Mouse (Mus musculus) intestine, embryonic 16.5 days (tissue): Measurements from ENCODE around the gene Cxcl14. TPM values are rescaled to one million over a fixed set of nuclear protein-coding genes. Genes with fewer than 3 reads are reported as not detected.

ENCODE experiments used
- ATAC-seq: fragments of 200-750 bp; cut with Nextera tagmentation; 2 replicates; pipeline ENCODE4 v1.8.0; 2017; ENCODE audit warnings: moderate TSS enrichment, moderate library complexity
- H3K27ac ChIP-seq: fragments of 300-500 bp; sonication (generic); 2 replicates; pipeline ENCODE4 v1.5.1; 2014; ENCODE audit warnings: mild to moderate bottlenecking, low read length
- H3K27me3 ChIP-seq: fragments of 300-500 bp; sonication (generic); replicated peaks from 2 replicates; pipeline ENCODE4 v1.6.1; 2014; ENCODE audit warnings: low read length, control low read depth, mixed read lengths; ENCODE audit not compliant: control insufficient read depth, insufficient read depth
- H3K36me3 ChIP-seq: fragments of 300-500 bp; sonication (generic); 2 replicates; pipeline ENCODE4 v1.6.1; 2014; ENCODE audit warnings: low read length, control low read depth; ENCODE audit not compliant: control insufficient read depth, insufficient read depth
- H3K4me1 ChIP-seq: fragments of 300-500 bp; sonication (generic); 2 replicates; pipeline ENCODE4 v1.6.1; 2014; ENCODE audit warnings: low read length, control low read depth, mixed read lengths; ENCODE audit not compliant: control insufficient read depth, insufficient read depth
- H3K4me2 ChIP-seq: fragments of 300-500 bp; sonication (generic); 2 replicates; pipeline ENCODE4 v1.6.1; 2014; ENCODE audit warnings: low read depth, low read length, control low read depth
- H3K4me3 ChIP-seq: fragments of 300-500 bp; sonication (generic); 2 replicates; pipeline ENCODE4 v1.5.1; 2014; ENCODE audit warnings: mild to moderate bottlenecking, low read length
- H3K9ac ChIP-seq: fragments of 300-500 bp; sonication (generic); 2 replicates; pipeline ENCODE4 v1.6.1; 2014; ENCODE audit warnings: low read depth, low read length
- H3K9me3 ChIP-seq: fragments of 300-500 bp; sonication (generic); 2 replicates; pipeline ENCODE4 v1.6.1; 2016; ENCODE audit warnings: low read length, control low read depth; ENCODE audit not compliant: control insufficient read depth
- WGBS: fragments of 180-500 bp; shearing (Covaris S2); extraction: QIAGEN DNeasy Blood & Tissue Kit; methylation state at CpG from one replicate; pipeline ENCODE4 v1.1.7; 2014; 5-methylcytosine and 5-hydroxymethylcytosine counted together
- polyA plus RNA-seq: library from polyadenylated mRNA; unstranded; fragments of >200 nt; fragmentation: Nextera tagmentation; extraction: Ambion mirVana; gene quantifications from 2 replicates; pipeline ENCODE4 v1.2.1, GENCODE M21; 2015

Gene Cxcl14
- polyA plus RNA-seq, 1 experiment from 2014 or later, result 8.8 TPM

- Histone ChIP-seq H3K4me1 (peaks cover 11% of the 10 kb centered on the region; the same call in 1 of the 2 replicates), H3K27ac (no peak overlapping the region), H3K4me3 (no peak overlapping the region), H3K4me2 (no peak overlapping the region), H3K9me3 (no peaks in the 10 kb centered on the region), H3K9ac (no peak overlapping the region), H3K27me3 (peaks cover 39% of the 10 kb centered on the region), H3K36me3 (no peaks in the 10 kb centered on the region)
- WGBS, result 92% methylated on average over 11 of the region's 11 CpGs
- no peak for ATAC-seq
These were observed 3.0 kb upstream of the Cxcl14 start for GRCm38 (mm10) chr13:56299336-56299735.

DNA sequence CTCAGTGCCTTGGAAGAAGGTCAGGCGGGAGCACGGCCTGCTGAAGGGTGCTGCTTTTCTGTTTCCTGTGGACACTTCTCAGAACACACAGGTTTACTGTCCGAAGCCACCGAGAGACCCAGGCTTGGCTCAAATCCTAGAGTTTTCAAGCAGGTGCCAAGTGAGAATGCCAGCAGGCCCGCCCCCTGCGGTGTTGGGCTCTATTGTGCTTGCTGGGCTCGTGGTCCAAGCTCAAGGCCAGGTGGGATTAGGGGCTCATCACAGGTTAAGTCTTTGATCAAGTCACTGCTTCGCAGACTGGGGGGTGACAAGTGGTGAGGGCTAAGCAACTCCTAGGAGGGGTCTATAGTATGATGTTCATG lies 289 bp upstream of the Cxcl14 start:
- H3K9me3 ChIP-seq, result no peaks in the 10 kb centered on the region
- H3K4me1 ChIP-seq, result peaks cover 11% of the 10 kb centered on the region; the same call in 1 of the 2 replicates
- WGBS, result 6% methylated on average over 8 of the region's 8 CpGs
- peak overlapping the region; percentile 73 for H3K4me2 ChIP-seq
- H3K9ac ChIP-seq, result peak overlapping the region; percentile 54; the same call in 1 of the 2 replicates
- peaks cover 59% of the 10 kb centered on the region for H3K27me3 ChIP-seq
- ATAC-seq, result no peak
- H3K27ac ChIP-seq, result no peak overlapping the region
- H3K4me3 ChIP-seq, result peak overlapping the region; percentile 50
- no peaks in the 10 kb centered on the region for H3K36me3 ChIP-seq

DNA sequence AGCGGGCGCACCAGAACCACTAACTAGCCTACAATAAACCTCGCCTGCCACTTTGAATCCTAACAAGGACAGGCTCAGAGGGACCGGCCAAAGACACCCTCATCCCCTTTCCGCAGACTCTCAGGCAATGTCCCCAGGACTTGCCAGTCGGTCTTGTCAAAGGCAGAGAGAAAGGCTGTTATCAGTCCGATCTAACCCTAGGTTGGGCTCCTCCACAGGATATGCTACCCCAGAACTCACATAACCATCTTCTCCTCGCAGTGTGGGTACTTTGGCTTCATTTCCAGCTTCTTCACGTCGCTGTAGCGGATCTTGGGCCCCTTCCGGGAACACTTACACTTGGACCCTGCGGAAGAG lies 787 bp downstream of the Cxcl14 start:
- WGBS, result 9% methylated on average over 13 of the region's 13 CpGs
- H3K36me3 ChIP-seq, result no peaks in the 10 kb centered on the region
- H3K9ac ChIP-seq, result peak overlapping the region; percentile 54

DNA sequence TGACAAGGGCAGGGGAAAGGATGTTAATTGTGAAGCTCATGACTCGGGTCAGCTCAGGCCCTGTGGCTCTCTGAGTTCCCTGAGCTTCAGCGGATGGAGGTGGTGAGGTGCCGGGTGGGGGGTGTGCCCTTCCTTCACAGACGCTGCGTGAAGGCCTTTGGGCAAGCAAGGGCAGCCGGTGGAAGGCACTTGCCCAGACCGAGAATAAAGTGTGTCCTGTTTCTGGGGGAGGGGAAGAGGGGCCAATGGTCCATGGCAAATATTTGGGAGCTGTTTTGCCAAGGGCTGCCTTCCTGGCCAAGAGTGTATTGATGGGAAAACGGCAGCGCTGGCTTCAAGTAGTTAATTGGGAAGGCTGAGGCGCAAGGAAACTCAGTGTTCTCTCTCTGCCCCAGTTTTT lies 1.4 kb downstream of the Cxcl14 start:
- H3K9me3 ChIP-seq, result 0 out of 2 replicates have a peak, but pooled peaks cover 3% of the 10 kb centered on the region
- no peak overlapping the region for H3K4me2 ChIP-seq
- no peak overlapping the region for H3K27ac ChIP-seq
- peak overlapping the region; percentile 50; the same call in 1 of the 2 replicates for H3K4me3 ChIP-seq
- 14% methylated on average over 10 of the region's 10 CpGs for WGBS
- ATAC-seq, result no peak
- peaks cover 11% of the 10 kb centered on the region; the same call in 1 of the 2 replicates for H3K4me1 ChIP-seq
- H3K27me3 ChIP-seq, result peaks cover 60% of the 10 kb centered on the region
- H3K36me3 ChIP-seq, result no peaks in the 10 kb centered on the region
- H3K9ac ChIP-seq, result no peak overlapping the region

More for the DNA sequence above, 787 bp downstream of the Cxcl14 start:
- peaks cover 60% of the 10 kb centered on the region for H3K27me3 ChIP-seq
- H3K4me2 ChIP-seq, result peak overlapping the region; percentile 73
- peaks cover 11% of the 10 kb centered on the region; the same call in 1 of the 2 replicates for H3K4me1 ChIP-seq
- H3K27ac ChIP-seq, result no peak overlapping the region
- ATAC-seq, result no peak
- no peaks in the 10 kb centered on the region for H3K9me3 ChIP-seq
- H3K4me3 ChIP-seq, result peak overlapping the region; percentile 50

DNA sequence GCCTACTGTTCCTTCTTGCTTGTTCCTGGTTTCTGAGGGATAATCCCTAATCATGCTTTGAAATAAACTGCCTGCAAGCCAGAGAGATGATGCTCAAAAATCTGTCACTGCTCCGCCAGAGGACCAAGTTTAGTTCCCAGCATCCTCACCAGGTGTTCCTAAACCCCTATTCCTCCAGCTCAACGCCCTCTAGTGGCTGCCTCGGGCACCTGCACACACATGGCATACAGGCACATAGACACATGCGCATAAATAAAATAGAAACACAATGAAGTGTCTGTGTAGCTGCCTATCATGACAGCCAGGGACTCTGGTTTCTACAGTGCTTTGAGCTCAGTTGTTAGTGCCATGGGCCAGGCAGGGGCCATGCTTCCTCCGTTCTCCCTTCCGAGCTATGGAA lies 6.4 kb downstream of the Cxcl14 start:
- no peak for ATAC-seq
- H3K4me2 ChIP-seq, result no peak overlapping the region
- H3K36me3 ChIP-seq, result no peaks in the 10 kb centered on the region; the same call in 1 of the 2 replicates
- H3K9me3 ChIP-seq, result 0 out of 2 replicates have a peak, but pooled peaks cover 4% of the 10 kb centered on the region
- H3K27ac ChIP-seq, result no peak overlapping the region
- 80% methylated on average over 6 of the region's 6 CpGs for WGBS
- no peak overlapping the region for H3K4me3 ChIP-seq
- H3K27me3 ChIP-seq, result peaks cover 26% of the 10 kb centered on the region
- no peak overlapping the region for H3K9ac ChIP-seq
- no peaks in the 10 kb centered on the region for H3K4me1 ChIP-seq

DNA sequence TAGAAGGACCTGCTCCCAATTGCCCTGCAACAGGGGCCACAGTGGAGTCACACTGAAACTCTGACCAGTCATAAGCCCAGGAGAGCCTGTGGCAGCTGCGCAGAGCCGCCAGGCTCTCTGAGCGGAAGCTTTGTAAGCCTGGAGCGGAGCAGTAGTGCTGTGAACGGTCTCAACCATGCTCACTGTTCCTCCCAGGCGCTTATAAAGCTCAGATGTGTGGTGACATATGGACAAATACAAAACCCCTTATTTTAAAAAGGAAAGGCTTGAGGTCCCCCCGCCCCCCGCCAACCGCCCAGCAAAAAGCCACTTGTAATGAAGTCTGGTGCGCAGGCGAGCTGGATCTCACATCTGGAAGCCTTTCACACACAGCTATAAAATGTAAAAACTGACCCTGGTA lies 7.1 kb downstream of the Cxcl14 start:
- Histone ChIP-seq H3K27ac (no peak overlapping the region), H3K4me1 (no peaks in the 10 kb centered on the region), H3K9ac (no peak overlapping the region), H3K36me3 (no peaks in the 10 kb centered on the region; the same call in 1 of the 2 replicates), H3K4me3 (no peak overlapping the region), H3K9me3 (0 out of 2 replicates have a peak, but pooled peaks cover 4% of the 10 kb centered on the region), H3K4me2 (no peak overlapping the region), H3K27me3 (peaks cover 20% of the 10 kb centered on the region)
- ATAC-seq, result no peak
- WGBS, result 66% methylated on average over 11 of the region's 11 CpGs

DNA sequence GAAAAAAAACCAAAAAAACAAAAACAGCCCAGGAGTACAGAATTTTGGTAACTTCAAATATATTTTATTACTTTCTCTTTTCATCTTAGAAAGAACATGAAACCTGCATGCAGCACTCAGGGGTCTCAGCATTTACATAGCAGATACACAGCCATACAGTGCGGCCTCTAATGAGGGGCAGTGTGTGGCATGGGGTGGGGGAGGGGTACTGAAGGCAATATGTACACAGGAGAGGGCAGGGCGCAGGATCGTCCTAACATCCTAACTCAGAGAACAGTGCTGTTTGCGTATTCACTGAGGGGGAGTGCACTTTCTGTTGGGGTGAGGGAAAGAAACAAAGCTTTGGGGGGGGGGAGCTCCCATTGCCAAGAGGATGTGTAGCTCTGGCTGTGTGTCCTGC lies 7.8 kb downstream of the Cxcl14 start:
- no peak overlapping the region for H3K9ac ChIP-seq
- no peaks in the 10 kb centered on the region for H3K4me1 ChIP-seq
- WGBS, result 32% methylated on average over 4 of the region's 4 CpGs
- no peak for ATAC-seq
- H3K36me3 ChIP-seq, result no peaks in the 10 kb centered on the region; the same call in 1 of the 2 replicates
- H3K4me2 ChIP-seq, result no peak overlapping the region
- no peak overlapping the region for H3K27ac ChIP-seq
- H3K27me3 ChIP-seq, result peaks cover 14% of the 10 kb centered on the region
- H3K9me3 ChIP-seq, result 0 out of 2 replicates have a peak, but pooled peaks cover 4% of the 10 kb centered on the region
- H3K4me3 ChIP-seq, result no peak overlapping the region

DNA sequence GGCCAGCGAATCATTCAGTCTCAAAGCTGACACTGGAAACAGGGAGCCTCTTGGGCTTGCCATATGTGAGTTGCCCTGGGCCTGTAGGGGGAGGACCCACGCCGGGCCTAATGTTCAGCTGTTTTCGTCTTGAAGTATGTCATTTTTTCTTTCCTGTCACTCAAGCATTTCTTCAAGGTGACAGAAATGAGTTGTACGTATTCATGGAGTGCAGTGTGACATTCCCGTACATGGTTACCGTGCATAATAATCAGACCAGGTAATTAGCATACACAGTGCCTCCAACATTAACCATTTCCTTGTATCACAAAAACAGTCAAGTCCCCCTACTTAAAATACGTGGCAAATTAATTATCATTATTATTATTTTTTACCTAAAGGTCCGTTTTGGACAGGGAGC lies 9.3 kb downstream of the Cxcl14 start:
- no peak overlapping the region for H3K9ac ChIP-seq
- ATAC-seq, result no peak

DNA sequence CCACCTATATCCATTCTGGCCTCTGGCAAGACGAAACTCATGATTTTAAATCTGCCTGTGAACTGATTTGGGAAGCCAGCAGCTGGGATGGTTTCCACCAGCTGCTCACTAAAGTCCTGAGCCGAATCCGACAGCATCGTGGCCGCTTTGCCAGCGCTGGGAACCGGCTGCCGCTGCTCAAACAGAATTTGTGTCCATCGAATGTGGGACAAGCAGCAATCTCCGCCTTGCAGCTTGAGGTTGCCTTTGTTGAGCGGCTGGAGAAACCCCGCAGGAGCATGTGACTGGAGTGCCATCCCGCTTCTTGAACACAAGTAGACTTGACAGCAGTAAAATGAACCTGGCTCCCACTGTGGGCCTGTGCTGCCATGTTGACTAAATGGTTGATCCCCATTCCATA lies 13.0 kb downstream of the Cxcl14 start:
- H3K4me3 ChIP-seq, result no peak overlapping the region
- no peak overlapping the region for H3K9ac ChIP-seq
- H3K4me1 ChIP-seq, result no peaks in the 10 kb centered on the region
- no peak overlapping the region for H3K4me2 ChIP-seq
- H3K27ac ChIP-seq, result no peak overlapping the region
- 91% methylated on average over 13 of the region's 13 CpGs for WGBS
- ATAC-seq, result no peak
- no peaks in the 10 kb centered on the region; the same call in 1 of the 2 replicates for H3K36me3 ChIP-seq
- no peaks in the 10 kb centered on the region; the same call in none of the 2 replicates for H3K27me3 ChIP-seq
- no peaks in the 10 kb centered on the region for H3K9me3 ChIP-seq

More for the DNA sequence above, 9.3 kb downstream of the Cxcl14 start:
- Histone ChIP-seq H3K27me3 (peaks cover 5% of the 10 kb centered on the region; the same call in 1 of the 2 replicates), H3K4me3 (no peak overlapping the region), H3K4me2 (no peak overlapping the region), H3K9me3 (0 out of 2 replicates have a peak, but pooled peaks cover 4% of the 10 kb centered on the region), H3K4me1 (no peaks in the 10 kb centered on the region), H3K36me3 (no peaks in the 10 kb centered on the region; the same call in 1 of the 2 replicates), H3K27ac (no peak overlapping the region)
- 79% methylated on average over 9 of the region's 9 CpGs for WGBS

- Histone ChIP-seq H3K4me1 (no peaks in the 10 kb centered on the region), H3K9me3 (no peaks in the 10 kb centered on the region), H3K27me3 (no peaks in the 10 kb centered on the region; the same call in 1 of the 2 replicates), H3K27ac (no peak overlapping the region), H3K4me3 (no peak overlapping the region), H3K36me3 (no peaks in the 10 kb centered on the region), H3K9ac (no peak overlapping the region), H3K4me2 (no peak overlapping the region)
- ATAC-seq, result no peak
- WGBS, result 76% methylated on average over 6 of the region's 6 CpGs
These were observed 16.0 kb downstream of the Cxcl14 start for GRCm38 (mm10) chr13:56280356-56280755.
